Mouse (Mus musculus): Measurements from ENCODE around the gene Txn2. TPM values are rescaled to one million over a fixed set of nuclear protein-coding genes. Genes with fewer than 3 reads are reported as not detected.

Txn2 gene
- total RNA-seq, 2 experiments from 2014 or later, result 215 to 223 TPM

DNA sequence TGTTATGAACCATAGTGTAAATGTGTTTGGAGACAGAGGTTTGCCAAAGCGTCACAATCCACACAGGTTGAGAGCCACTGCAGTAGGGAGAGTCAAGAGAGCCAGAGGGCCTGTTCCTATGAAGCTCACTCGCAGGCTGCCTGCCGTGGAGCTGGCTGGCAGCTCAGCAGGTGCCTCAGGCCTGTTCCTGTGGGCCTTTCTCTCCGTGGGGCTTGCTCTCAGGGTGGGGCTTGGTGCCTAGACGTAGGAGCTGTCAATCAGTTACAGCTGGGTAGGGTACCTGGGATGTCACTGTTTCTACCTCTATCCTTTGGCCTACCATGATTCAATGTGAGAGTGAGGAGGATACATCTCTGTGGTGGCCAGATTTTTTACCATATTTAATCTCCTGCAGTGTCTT is 6.2 kb upstream of the Txn2 start:
- no peak for DNase-seq (ENCODE audit: low spot score)

DNA sequence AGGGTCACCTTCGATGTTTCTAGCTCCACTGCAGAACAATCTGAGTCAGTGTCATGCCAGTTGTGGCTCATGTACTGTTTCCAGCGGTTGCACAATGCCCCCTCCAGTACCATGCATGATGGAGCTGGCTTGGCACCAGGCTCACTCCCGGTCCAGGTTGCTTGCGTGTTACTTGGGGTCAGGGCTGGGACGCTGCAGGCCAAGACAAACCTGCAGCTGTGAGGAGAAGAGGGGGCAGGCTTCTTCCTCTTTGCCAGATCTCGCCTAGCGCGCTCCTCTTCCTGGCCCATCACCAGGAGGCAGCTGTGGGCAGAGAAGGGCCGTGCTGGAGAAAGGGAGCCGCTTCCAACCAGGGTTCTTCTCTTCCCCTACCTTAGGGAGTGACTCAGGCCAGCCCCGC is 5.5 kb upstream of the Txn2 start:
- peak; percentile 30 for DNase-seq (ENCODE audit: low spot score)

DNA sequence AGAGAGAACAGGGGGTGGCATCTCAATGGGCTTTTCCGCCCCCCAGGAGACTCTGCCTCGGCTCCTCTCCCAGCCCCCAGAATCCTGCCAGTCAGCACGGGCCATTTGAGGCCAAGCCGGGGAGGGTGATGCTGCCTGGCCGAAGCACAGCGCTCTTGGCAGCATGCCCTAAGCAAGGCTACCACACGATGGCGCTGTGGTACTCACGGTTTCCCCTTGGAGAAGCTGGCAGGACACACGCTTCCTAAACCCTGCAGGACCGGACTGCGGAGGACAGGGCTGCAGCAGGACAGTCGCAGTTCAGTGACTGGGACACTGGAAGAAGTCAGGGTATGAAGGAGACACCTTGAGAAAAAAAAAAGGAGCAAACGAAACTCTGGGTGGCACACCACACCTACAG is 5.0 kb upstream of the Txn2 start:
- peak; percentile 100 for DNase-seq (ENCODE audit: low spot score)

DNA sequence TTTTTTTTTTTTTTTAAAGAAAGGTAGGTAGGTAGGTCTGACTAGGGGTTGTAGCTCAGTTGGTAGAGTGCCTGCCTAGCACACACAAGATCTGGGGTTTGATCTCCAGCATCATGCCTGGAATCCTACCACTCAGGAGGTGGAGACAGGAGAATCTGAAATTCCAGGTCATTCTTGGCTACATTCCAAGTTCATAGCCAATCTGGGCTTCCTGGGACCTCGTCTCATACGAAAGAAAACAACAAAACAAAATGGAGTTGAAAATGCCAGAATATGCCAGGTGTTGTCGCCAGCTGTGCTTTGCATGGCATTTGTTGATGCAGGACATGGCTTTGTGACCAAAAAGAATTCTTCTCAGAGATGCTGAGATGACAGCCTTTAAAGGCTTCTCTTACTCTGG is 4.4 kb upstream of the Txn2 start:
- DNase-seq (ENCODE audit: low spot score), result no peak

- DNase-seq (ENCODE audit: low spot score), result no peak
Observed at GRCm38 (mm10) chr15:77931689-77932016, 2.8 kb upstream of the Txn2 start.

- DNase-seq (ENCODE audit: low spot score), result no peak
Observed at GRCm38 (mm10) chr15:77930986-77931688, 2.3 kb upstream of the Txn2 start.

DNA sequence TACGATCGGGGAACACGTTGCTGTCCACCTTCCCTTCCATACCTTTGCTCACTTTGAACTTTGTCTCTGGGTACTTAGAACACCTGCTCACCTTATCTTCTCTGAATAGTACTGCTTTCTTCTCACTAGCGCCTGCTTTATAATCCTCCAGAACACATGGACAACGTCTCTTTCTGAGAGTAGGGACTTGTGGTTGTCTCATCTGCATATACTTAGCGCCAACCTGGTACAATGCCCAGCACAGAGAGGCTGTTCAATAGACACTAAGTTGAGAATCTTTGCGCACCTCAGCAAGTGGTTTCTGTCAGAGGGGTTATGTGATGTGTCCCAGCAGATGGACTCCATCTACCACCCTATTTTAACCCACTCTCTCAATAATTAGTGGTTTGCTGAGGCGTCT is 998 bp upstream of the Txn2 start:
- DNase-seq (ENCODE audit: low spot score), result no peak

DNA sequence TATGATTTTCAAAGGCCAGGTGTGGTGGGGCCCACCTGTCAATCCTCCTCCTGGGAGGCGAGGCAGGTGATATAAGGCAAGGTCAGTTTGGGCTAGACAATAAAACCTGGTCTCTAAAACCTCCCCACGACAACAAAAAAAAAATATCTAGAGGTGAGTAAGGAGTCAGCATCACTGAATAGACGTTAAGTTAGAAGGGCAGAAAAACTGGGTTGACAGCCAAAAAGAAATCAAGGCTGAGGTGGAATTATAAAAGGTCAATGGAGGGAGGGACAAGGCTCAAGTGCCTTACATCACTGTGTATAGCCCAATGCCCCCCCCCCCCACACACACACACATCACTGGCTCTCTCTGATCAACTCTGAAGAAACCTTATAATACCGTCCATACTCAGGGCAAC is 715 bp downstream of the Txn2 start:
- no peak for DNase-seq (ENCODE audit: low spot score)

- DNase-seq (ENCODE audit: low spot score), result no peak
Observed at GRCm38 (mm10) chr15:77926921-77927320, 1.9 kb downstream of the Txn2 start.

DNA sequence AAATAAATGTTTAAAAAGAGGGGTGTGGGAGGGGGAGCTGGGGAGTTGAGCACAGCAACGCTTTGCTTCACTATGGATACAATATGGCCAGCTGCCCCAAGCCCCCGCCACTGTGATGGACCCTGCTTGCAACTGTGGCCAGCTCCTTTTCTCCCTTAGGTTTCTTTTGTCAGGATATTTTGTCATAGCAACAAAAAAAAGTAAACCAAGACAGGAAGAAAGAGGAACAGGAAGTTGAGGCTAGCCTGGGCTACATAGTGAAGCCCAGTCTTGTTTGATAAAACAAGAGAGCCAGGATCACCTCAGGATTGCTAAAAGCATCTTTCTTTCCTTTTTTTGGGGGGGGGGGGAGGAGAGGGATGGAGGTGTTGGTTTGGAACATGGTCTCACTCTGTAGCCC is 3.6 kb downstream of the Txn2 start:
- no peak for DNase-seq (ENCODE audit: low spot score)

DNA sequence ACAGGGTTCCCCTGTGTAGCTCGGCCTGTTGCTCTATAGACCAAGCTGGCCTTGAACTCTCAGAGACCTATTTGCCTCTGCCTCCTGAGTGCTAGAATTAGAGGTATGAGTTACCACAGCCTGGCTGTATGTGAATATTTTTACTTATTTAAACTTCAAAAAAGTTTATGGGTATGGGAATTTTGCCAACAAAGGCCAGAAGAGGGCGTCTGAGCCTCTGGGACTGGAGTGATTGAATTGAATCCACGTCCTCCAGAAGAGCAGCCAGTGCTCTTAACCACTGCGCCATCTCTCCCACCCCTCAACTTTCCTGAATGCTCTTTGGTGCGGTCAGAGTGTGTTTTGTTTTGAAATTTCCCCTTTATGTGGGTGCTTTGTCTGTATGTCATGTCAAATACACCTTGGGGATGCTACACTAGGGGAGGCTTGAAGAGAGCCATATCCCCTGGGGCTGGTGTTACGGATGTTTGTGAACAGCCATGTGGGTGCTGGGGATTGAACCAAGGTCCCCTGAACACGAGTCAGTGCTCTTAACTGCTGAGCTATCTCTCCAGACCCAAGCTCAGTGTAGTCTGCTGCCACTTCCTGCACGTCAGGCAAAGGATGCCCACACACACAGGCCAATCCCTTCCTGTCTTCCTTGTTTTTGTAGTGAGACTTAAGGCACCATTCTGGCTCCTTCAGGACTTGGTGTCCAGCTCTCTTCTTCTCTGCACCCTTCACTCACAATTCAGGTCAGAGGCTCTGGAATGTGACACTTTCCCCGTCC is 5.4 kb downstream of the Txn2 start:
- DNase-seq (ENCODE audit: low spot score), result no peak

DNA sequence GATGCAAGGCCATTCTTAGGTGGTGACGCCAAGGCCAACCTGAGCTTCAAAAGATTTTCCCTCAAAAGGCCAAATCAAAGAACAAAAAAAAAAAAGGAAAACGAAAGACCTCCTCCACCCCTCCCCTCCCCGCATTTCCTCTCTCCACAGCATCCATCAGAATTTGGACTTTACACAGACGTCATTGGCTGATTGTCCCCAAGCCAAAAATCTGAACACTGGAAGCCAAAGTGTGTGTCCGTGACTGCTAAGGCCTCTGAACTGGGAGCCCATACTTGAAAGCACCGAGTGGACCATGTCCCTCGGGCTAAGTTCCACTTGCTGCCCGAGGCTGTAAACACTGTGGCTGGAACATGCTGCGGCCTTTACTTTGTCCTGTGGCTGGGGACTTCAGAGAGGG is 6.1 kb downstream of the Txn2 start:
- no peak for DNase-seq (ENCODE audit: low spot score)

GRCm38 (mm10) chr15:77921636-77922035 is 7.2 kb downstream of the Txn2 start:
- DNase-seq (ENCODE audit: low spot score), result no peak

- no peak for DNase-seq (ENCODE audit: low spot score)
Observed at GRCm38 (mm10) chr15:77920511-77921462, 8.0 kb downstream of the Txn2 start.

- DNase-seq (ENCODE audit: low spot score), result no peak
Observed at GRCm38 (mm10) chr15:77919441-77919840, 9.4 kb downstream of the Txn2 start.

DNA sequence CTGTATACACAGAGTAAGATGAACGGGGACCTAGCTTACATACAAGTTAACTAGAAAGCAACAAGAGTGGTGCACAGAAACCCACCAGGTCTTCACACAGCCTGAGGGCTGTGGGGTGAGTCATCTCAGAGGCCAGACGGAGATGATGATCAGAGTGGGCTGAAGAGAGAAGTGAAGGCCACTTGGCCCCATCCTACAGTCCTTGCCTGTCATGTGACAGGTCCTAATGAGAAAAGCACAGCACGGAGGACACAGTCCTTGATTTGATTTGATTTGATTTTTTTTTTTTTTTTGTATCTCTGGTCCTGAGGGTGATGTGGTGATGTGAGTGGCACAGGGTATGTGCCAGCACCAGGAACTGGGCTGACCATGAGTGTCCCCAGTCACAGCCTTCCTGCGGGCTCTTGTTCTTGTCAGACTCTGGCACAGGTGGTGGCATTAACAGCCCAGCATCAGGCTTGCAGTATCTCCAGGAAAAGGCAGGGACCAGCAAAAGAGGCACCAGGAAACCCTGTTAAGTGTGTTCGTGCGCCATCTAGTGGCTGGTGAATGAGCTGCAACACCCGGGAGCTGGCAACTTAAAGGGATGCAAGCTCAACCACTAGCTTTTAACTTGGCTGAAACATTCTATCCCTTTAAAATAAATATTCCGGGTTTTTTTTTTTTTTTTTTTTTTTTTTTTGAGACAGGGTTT is 11.8 kb downstream of the Txn2 start:
- DNase-seq (ENCODE audit: low spot score), result peak; percentile 91

DNA sequence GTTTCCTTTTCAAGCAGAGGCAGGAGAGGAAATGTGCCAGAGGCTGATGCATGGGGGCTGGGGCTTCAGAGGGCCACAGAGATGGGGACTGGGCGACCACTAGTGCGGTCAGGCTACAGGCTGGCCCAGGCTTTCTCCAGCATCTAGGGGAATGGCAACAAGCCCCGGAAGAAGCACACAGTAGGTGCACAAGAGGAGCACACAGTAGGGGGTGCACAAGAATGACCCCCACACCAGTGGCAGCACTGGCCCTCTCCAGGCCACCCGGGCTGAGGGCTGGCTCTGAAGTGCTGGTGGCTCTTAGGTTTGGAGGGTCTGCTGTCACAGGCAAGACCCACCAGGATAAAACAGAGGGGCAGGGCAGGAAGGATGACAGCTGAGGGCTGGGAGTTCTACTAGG is 13.5 kb downstream of the Txn2 start:
- no peak for DNase-seq (ENCODE audit: low spot score)

- DNase-seq (ENCODE audit: low spot score), result no peak
Observed at GRCm38 (mm10) chr15:77914507-77914906, 14.3 kb downstream of the Txn2 start.

DNA sequence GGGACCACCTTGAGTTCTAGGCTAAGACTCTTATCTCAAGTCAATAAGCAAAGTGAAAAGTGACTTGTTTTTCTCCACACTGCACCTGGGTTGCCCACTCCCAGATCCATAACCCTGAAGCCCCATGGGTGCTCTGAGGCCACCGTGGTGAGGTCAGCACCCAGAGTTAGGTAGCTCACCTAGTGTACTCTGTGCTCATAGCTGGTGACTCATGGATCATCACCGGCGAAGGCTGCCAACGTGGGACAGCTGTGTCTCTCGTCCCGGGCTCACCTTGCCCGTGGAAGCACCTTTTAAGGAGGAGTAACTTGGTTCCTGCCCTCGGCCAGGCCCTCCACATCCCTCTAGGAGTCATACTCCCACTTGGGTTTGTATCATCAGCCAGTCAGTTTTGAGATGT is 15.8 kb downstream of the Txn2 start:
- DNase-seq (ENCODE audit: low spot score), result peak; percentile 58

DNA sequence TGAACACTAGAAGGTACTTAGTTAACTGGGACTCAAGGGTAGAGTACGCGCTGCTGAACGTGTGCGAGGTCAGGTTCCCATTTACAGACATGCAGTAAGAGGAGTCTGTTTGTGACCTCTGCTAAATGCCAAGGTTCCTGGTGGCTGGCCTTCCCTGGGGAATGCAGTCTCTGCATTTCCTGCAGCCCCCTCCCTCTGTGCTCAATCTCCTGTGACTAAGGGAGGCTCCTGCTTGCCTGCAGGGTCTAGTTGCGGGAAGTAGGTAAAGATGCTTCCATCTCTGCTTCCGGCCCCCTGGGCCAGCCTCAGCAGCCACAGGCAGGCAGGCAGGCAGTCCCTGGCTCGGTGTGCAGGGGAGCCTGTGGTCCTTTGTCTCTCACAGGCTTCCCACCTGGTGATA is 16.2 kb downstream of the Txn2 start:
- peak; percentile 47 for DNase-seq (ENCODE audit: low spot score)

DNA sequence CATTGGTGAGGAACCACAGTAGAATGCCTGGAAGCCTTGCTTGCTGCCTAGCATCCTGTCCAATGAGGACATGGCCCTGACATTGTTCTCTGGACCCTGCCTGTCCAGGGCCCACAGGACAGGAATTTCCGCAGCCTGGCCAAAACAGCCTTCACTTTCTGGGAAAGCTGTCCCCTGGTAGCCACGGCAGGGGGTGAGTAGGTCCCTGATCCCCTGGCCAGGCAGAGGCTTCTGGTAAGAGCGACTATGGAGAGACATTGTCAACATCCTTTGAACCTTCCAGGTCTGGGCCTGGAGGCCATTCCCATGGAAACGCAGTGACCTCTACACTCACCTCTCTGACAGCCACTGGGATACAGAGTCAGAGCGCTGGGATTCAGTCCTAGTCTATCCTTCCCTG is 16.8 kb downstream of the Txn2 start:
- peak; percentile 30 for DNase-seq (ENCODE audit: low spot score)

GRCm38 (mm10) chr15:77911065-77911464 is 17.7 kb downstream of the Txn2 start:
- peak; percentile 39 for DNase-seq (ENCODE audit: low spot score)

Data from gastrocnemius, adult 18-20 months (tissue).